Mouse (Mus musculus) intestine, embryonic 14.5 days (tissue): ENCODE measurements around the gene Rpp40. TPM values are rescaled to one million over a fixed set of nuclear protein-coding genes. Genes with fewer than 3 reads are reported as not detected.

Experiments
- ATAC-seq: fragments of 200-750 bp; cut with Nextera tagmentation; replicated peaks from 2 replicates; pipeline ENCODE4 v1.8.0; 2017; ENCODE audit warnings: low read depth, moderate number of reproducible peaks, moderate TSS enrichment, moderate library complexity; ENCODE audit not compliant: low FRiP score, low TSS enrichment
- DNase-seq: peaks from one replicate; pipeline ENCODE4 v3.0.0-alpha.2; 2018; ENCODE audit warnings: low spot score
- H3K27ac ChIP-seq: fragments of 300-500 bp; sonication (generic); 2 replicates; pipeline ENCODE4 v1.5.1; 2014; ENCODE audit warnings: low read depth, mild to moderate bottlenecking, control low read depth
- H3K27me3 ChIP-seq: fragments of 300-500 bp; sonication (generic); replicated peaks from 2 replicates; pipeline ENCODE4 v1.6.1; 2014; ENCODE audit warnings: low read length, control low read depth; ENCODE audit not compliant: control insufficient read depth, insufficient read depth
- H3K36me3 ChIP-seq: fragments of 300-500 bp; sonication (generic); 2 replicates; pipeline ENCODE4 v1.6.1; 2014; ENCODE audit warnings: low read length, control low read depth; ENCODE audit not compliant: control insufficient read depth, insufficient read depth
- H3K4me1 ChIP-seq: fragments of 300-500 bp; sonication (generic); replicated peaks from 2 replicates; pipeline ENCODE4 v1.6.1; 2014; ENCODE audit warnings: low read length, control low read depth, mixed read lengths; ENCODE audit not compliant: control insufficient read depth, insufficient read depth
- H3K4me2 ChIP-seq: fragments of 300-500 bp; sonication (generic); 2 replicates; pipeline ENCODE4 v1.6.1; 2014; ENCODE audit warnings: low read length
- H3K4me3 ChIP-seq: fragments of 300-500 bp; sonication (generic); 2 replicates; pipeline ENCODE4 v1.5.1; 2014; ENCODE audit warnings: low read depth, low read length, control low read depth, mixed read lengths
- H3K9ac ChIP-seq: fragments of 300-500 bp; sonication (generic); 2 replicates; pipeline ENCODE4 v1.6.1; 2014; ENCODE audit warnings: mild to moderate bottlenecking, low read length
- H3K9me3 ChIP-seq: fragments of 300-500 bp; sonication (generic); 2 replicates; pipeline ENCODE4 v1.6.1; 2016; ENCODE audit warnings: low read length, control low read depth; ENCODE audit not compliant: control insufficient read depth
- WGBS: fragments of 180-500 bp; shearing (Covaris S2); extraction: QIAGEN DNeasy Blood & Tissue Kit; methylation state at CpG from one replicate; pipeline ENCODE4 v1.1.7; 2014; 5-methylcytosine and 5-hydroxymethylcytosine counted together
- polyA plus RNA-seq: library from polyadenylated mRNA; unstranded; fragments of >200 nt; fragmentation: Nextera tagmentation; extraction: Ambion mirVana; gene quantifications from 2 replicates; pipeline ENCODE4 v1.2.1, GENCODE M21; 2014

The Rpp40 gene
- polyA plus RNA-seq, 1 experiment from 2014 or later, result 29.1 TPM

GRCm38 (mm10) chr13:35870659-35871058 lies 35.5 kb downstream of the Rpp40 start:
- 89% methylated on average over 8 of the region's 8 CpGs for WGBS
- Histone ChIP-seq H3K4me2 (no peak overlapping the region), H3K4me1 (no peaks in the 10 kb centered on the region), H3K36me3 (peaks cover 10% of the 10 kb centered on the region; the same call in 1 of the 2 replicates), H3K27ac (no peak overlapping the region), H3K4me3 (no peak overlapping the region), H3K27me3 (no peaks in the 10 kb centered on the region), H3K9ac (no peak overlapping the region), H3K9me3 (no peaks in the 10 kb centered on the region)
- DNase-seq (no peak), ATAC-seq (no peak)

- no peak overlapping the region for H3K27ac ChIP-seq
- no peak overlapping the region for H3K4me2 ChIP-seq
- H3K4me3 ChIP-seq, result no peak overlapping the region
- no peaks in the 10 kb centered on the region for H3K9me3 ChIP-seq
- H3K4me1 ChIP-seq, result no peaks in the 10 kb centered on the region
- no peak for ATAC-seq
- no peak for DNase-seq
- H3K27me3 ChIP-seq, result no peaks in the 10 kb centered on the region
- WGBS, result 77% methylated on average over 8 of the region's 8 CpGs
- no peak overlapping the region for H3K9ac ChIP-seq
- peaks cover 26% of the 10 kb centered on the region; the same call in 1 of the 2 replicates for H3K36me3 ChIP-seq
Observed at GRCm38 (mm10) chr13:35860916-35861315, 45.2 kb downstream of the Rpp40 start.

GRCm38 (mm10) chr13:35857486-35857885 lies 48.7 kb downstream of the Rpp40 start:
- H3K4me2 ChIP-seq, result no peak overlapping the region
- H3K4me1 ChIP-seq, result no peaks in the 10 kb centered on the region
- no peak overlapping the region for H3K27ac ChIP-seq
- H3K27me3 ChIP-seq, result no peaks in the 10 kb centered on the region
- no peak overlapping the region for H3K4me3 ChIP-seq
- H3K9ac ChIP-seq, result no peak overlapping the region
- H3K36me3 ChIP-seq, result peaks cover 7% of the 10 kb centered on the region; the same call in 1 of the 2 replicates
- whole genome bisulfite sequencing, result 89% methylated on average over 7 of the region's 7 CpGs
- DNase-seq (no peak), ATAC-seq (no peak)
- no peaks in the 10 kb centered on the region for H3K9me3 ChIP-seq

GRCm38 (mm10) chr13:35852851-35853575 lies 53.1 kb downstream of the Rpp40 start:
- H3K9ac ChIP-seq, result no peak overlapping the region
- H3K9me3 ChIP-seq, result no peaks in the 10 kb centered on the region
- no peak overlapping the region for H3K4me3 ChIP-seq
- ATAC-seq (no peak), DNase-seq (no peak)
- no peak overlapping the region for H3K27ac ChIP-seq
- WGBS, result 86% methylated on average over 2 of the region's 2 CpGs
- H3K27me3 ChIP-seq, result no peaks in the 10 kb centered on the region
- H3K36me3 ChIP-seq, result peaks cover 5% of the 10 kb centered on the region; the same call in 1 of the 2 replicates
- H3K4me1 ChIP-seq, result no peaks in the 10 kb centered on the region
- H3K4me2 ChIP-seq, result no peak overlapping the region

- Histone ChIP-seq H3K9me3 (no peaks in the 10 kb centered on the region), H3K27me3 (no peaks in the 10 kb centered on the region), H3K4me3 (no peak overlapping the region), H3K36me3 (peaks cover under 1% of the 10 kb centered on the region; the same call in 1 of the 2 replicates), H3K4me1 (no peaks in the 10 kb centered on the region), H3K27ac (no peak overlapping the region), H3K9ac (no peak overlapping the region), H3K4me2 (no peak overlapping the region)
- DNase-seq (no peak), ATAC-seq (no peak)
- WGBS, result 92% methylated on average over 6 of the region's 6 CpGs
Observed at GRCm38 (mm10) chr13:35851581-35851980, 54.6 kb downstream of the Rpp40 start.

GRCm38 (mm10) chr13:35848694-35849093 lies 57.5 kb downstream of the Rpp40 start:
- no peaks in the 10 kb centered on the region for H3K27me3 ChIP-seq
- H3K27ac ChIP-seq, result no peak overlapping the region
- WGBS, result 67% methylated on average over 3 of the region's 3 CpGs
- no peaks in the 10 kb centered on the region for H3K9me3 ChIP-seq
- H3K4me3 ChIP-seq, result no peak overlapping the region
- no peaks in the 10 kb centered on the region for H3K4me1 ChIP-seq
- no peak overlapping the region for H3K4me2 ChIP-seq
- no peak for ATAC-seq
- no peak for DNase-seq
- no peaks in the 10 kb centered on the region for H3K36me3 ChIP-seq
- no peak overlapping the region for H3K9ac ChIP-seq

GRCm38 (mm10) chr13:35845306-35845705 lies 60.9 kb downstream of the Rpp40 start:
- WGBS, result 41% methylated on average over 3 of the region's 3 CpGs
- H3K36me3 ChIP-seq, result no peaks in the 10 kb centered on the region
- no peak for DNase-seq

More at GRCm38 (mm10) chr13:35845306-35845705, 60.9 kb downstream of the Rpp40 start:
- no peaks in the 10 kb centered on the region for H3K9me3 ChIP-seq
- H3K27ac ChIP-seq, result no peak overlapping the region
- H3K9ac ChIP-seq, result no peak overlapping the region
- no peaks in the 10 kb centered on the region for H3K4me1 ChIP-seq
- ATAC-seq, result no peak
- H3K4me2 ChIP-seq, result no peak overlapping the region
- H3K27me3 ChIP-seq, result no peaks in the 10 kb centered on the region
- no peak overlapping the region for H3K4me3 ChIP-seq
